ENCODE assay signal across 8 mouse cellular contexts in genomic region chr2:30471795-30472720, GRCm38 (mm10). TPM values are rescaled to one million over a fixed set of nuclear protein-coding genes. Genes with fewer than 3 reads are reported as not detected.
DNase-seq lines count a peak whose midpoint lies in the region; ATAC-seq and TF ChIP-seq lines count a peak whose summit lies in the region.

No protein-coding gene starts in this region.

- no peaks in the 10 kb centered on the region for H3K36me3 ChIP-seq in forebrain, embryonic 14.5 days (ENCODE audit: control insufficient read depth, insufficient read depth, low read length)
- H3K36me3 ChIP-seq in lung, embryonic 14.5 days (ENCODE audit: insufficient read depth) = no peaks in the 10 kb centered on the region

- H3K27me3 ChIP-seq in forebrain, embryonic 14.5 days (replicated peaks; ENCODE audit: control insufficient read depth, insufficient read depth, low read length) = no peaks in the 10 kb centered on the region
- H3K27me3 ChIP-seq in lung, embryonic 14.5 days (ENCODE audit: insufficient read depth, low read length) = no peaks in the 10 kb centered on the region

- peak overlapping the region; percentile 87 for H3K4me2 ChIP-seq in forebrain, embryonic 14.5 days (ENCODE audit: low read length)
- peak overlapping the region; percentile 99 for H3K4me2 ChIP-seq in lung, embryonic 14.5 days

- TF ChIP-seq CTCF in bone marrow, adult 2 months (IDR thresholded peaks at IDR 0.05; ENCODE audit: control insufficient read depth, insufficient read depth, low read length) = no peak
- no peak for TF ChIP-seq CTCF in layer of hippocampus, adult 2 months (conservative IDR thresholded peaks at IDR 0.05)
- no peak for TF ChIP-seq CTCF in lung, embryonic 14.5 days (IDR thresholded peaks at IDR 0.05; ENCODE audit: low read depth)
- no peak for TF ChIP-seq CTCF in olfactory bulb, adult 2 months (IDR thresholded peaks at IDR 0.05; ENCODE audit: insufficient read depth, low read depth, low read length)

- TF ChIP-seq POLR2A in bone marrow, adult 2 months (IDR thresholded peaks at IDR 0.05; ENCODE audit: borderline replicate concordance, control insufficient read depth, low read depth, low read length) = no peak
- peak; percentile 30; the same call in 1 of the 2 replicates for TF ChIP-seq POLR2A in olfactory bulb, adult 2 months (IDR thresholded peaks at IDR 0.05; ENCODE audit: insufficient read depth, low read depth, low read length)

- intact Hi-C loops in heart, postnatal 25 days (cut with DNase I) = loop anchor here (2.0 to 5.0 kb wide), 3 partner anchors 123 to 235 kb away; partner anchors contain the start of gene Cstad

- peak overlapping the region; percentile 58 for H3K4me3 ChIP-seq in bone marrow, adult 2 months (replicated peaks; ENCODE audit: control insufficient read depth, low read depth, low read length)
- H3K4me3 ChIP-seq in forebrain, embryonic 14.5 days (ENCODE audit: low read depth, low read length) = peak overlapping the region; percentile 92
- H3K4me3 ChIP-seq in layer of hippocampus, adult 2 months = peak overlapping the region; percentile 77
- H3K4me3 ChIP-seq in lung, embryonic 14.5 days (ENCODE audit: low read depth, low read length) = peak overlapping the region; percentile 96
- H3K4me3 ChIP-seq in olfactory bulb, adult 2 months (ENCODE audit: insufficient read depth, low read depth, low read length) = peak overlapping the region; percentile 73

- H3K27ac ChIP-seq in bone marrow, adult 2 months (ENCODE audit: control insufficient read depth, insufficient read depth, low read depth, low read length, poor library complexity) = peak overlapping the region; percentile 44
- peak overlapping the region; percentile 90 for H3K27ac ChIP-seq in forebrain, embryonic 14.5 days (ENCODE audit: low read depth, low read length)
- peak overlapping the region; percentile 91 for H3K27ac ChIP-seq in layer of hippocampus, adult 2 months
- peak overlapping the region; percentile 100 for H3K27ac ChIP-seq in lung, embryonic 14.5 days (ENCODE audit: low read depth)
- H3K27ac ChIP-seq in olfactory bulb, adult 2 months (ENCODE audit: insufficient read depth, low read depth, low read length) = peak overlapping the region; percentile 66

- ATAC-seq in forebrain, embryonic 14.5 days = peak; percentile 30
- peak; percentile 40 for ATAC-seq in lung, embryonic 14.5 days (ENCODE audit: insufficient read depth)

- H3K4me1 ChIP-seq in bone marrow, adult 2 months (ENCODE audit: control insufficient read depth, insufficient read depth, low read length) = no peaks in the 10 kb centered on the region
- peaks cover 16% of the 10 kb centered on the region; the same call in 1 of the 2 replicates for H3K4me1 ChIP-seq in forebrain, embryonic 14.5 days (ENCODE audit: control insufficient read depth, insufficient read depth, low read length)
- peaks cover 18% of the 10 kb centered on the region for H3K4me1 ChIP-seq in lung, embryonic 14.5 days (ENCODE audit: insufficient read depth)
- peaks cover 23% of the 10 kb centered on the region for H3K4me1 ChIP-seq in olfactory bulb, adult 2 months (ENCODE audit: control insufficient read depth, insufficient read depth, low read length)

- H3K9ac ChIP-seq in forebrain, embryonic 14.5 days (ENCODE audit: low read length) = peak overlapping the region; percentile 95
- H3K9ac ChIP-seq in lung, embryonic 14.5 days = peak overlapping the region; percentile 98

- under 1% methylated on average over 46 of the region's 51 CpGs for WGBS in bone marrow, adult 2 months
- under 1% methylated on average over 45 of the region's 51 CpGs for WGBS in forebrain, embryonic 14.5 days
- WGBS in lung, embryonic 14.5 days = under 1% methylated on average over 45 of the region's 51 CpGs
- under 1% methylated on average over 49 of the region's 51 CpGs for WGBS in olfactory bulb, adult 2 months

- DNase-seq in CD4-positive, CD25-positive, alpha-beta regulatory T cell, adult 2 months (ENCODE audit: low read depth, low spot score) = peak; percentile 77
- DNase-seq in forebrain, embryonic 14.5 days (ENCODE audit: low spot score) = peak; percentile 91
- DNase-seq in heart, postnatal 25 days (ENCODE audit: low spot score) = peak; percentile 86
- DNase-seq in layer of hippocampus, adult 2 months (ENCODE audit: low spot score in 2 of 2) = peak; percentile 71 to 83
- DNase-seq in lung, embryonic 14.5 days = peak; percentile 93
- DNase-seq in thymus, postnatal 10 days (ENCODE audit: low spot score in 2 of 2) = peak; percentile 55 to 59

- no peaks in the 10 kb centered on the region for H3K9me3 ChIP-seq in forebrain, embryonic 14.5 days (replicated peaks; ENCODE audit: control insufficient read depth, low read length)
- no peaks in the 10 kb centered on the region for H3K9me3 ChIP-seq in lung, embryonic 14.5 days (ENCODE audit: low read depth, low read length)

RNA-seq across cellular contexts. Expression of gene Ier5l, which starts 2.0 kb away (rescaled TPM):
- 0.84 and 1.1 TPM in 2 replicates for polyA plus RNA-seq in bone marrow, adult 2 months (2011; ENCODE audit: insufficient read depth, insufficient read length, low replicate concordance, missing spikeins)
- 3.0 and 3.6 TPM in 2 replicates for polyA plus RNA-seq in forebrain, embryonic 14.5 days (2014; fragmentation: Nextera tagmentation; extraction: Ambion mirVana)
- total RNA-seq in heart, postnatal 25 days (2021) = 1 to 10 TPM; 4.1 to 6.9 TPM
- total RNA-seq in layer of hippocampus, adult 2 months (2021) = 10 to 100 TPM; 12.2 to 13.1 TPM
- 4.7 and 4.9 TPM in 2 replicates for polyA plus RNA-seq in lung, embryonic 14.5 days (2014; fragmentation: Nextera tagmentation; extraction: Ambion mirVana)
- not detected in 2 replicates for polyA plus RNA-seq in olfactory bulb, adult 2 months (2012; ENCODE audit: insufficient read depth, insufficient read length, low replicate concordance, missing spikeins)

RNA-seq across cellular contexts. Expression of gene Ptpa, which starts 56.2 kb away (rescaled TPM):
- polyA plus RNA-seq in bone marrow, adult 2 months (2011; ENCODE audit: insufficient read depth, insufficient read length, low replicate concordance, missing spikeins) = 199 and 273 TPM in 2 replicates
- 66.6 and 88.4 TPM in 2 replicates for polyA plus RNA-seq in forebrain, embryonic 14.5 days (2014; fragmentation: Nextera tagmentation; extraction: Ambion mirVana)
- total RNA-seq in heart, postnatal 25 days (2021) = 10 to 100 TPM; 91.2 to 92.3 TPM
- 100 to 1,000 TPM; 152 to 168 TPM for total RNA-seq in layer of hippocampus, adult 2 months (2021)
- 85.7 and 95.5 TPM in 2 replicates for polyA plus RNA-seq in lung, embryonic 14.5 days (2014; fragmentation: Nextera tagmentation; extraction: Ambion mirVana)
- polyA plus RNA-seq in olfactory bulb, adult 2 months (2012; ENCODE audit: insufficient read depth, insufficient read length, low replicate concordance, missing spikeins) = not detected in 2 replicates

RNA-seq across cellular contexts. Expression of gene Crat, which starts 56.4 kb away (rescaled TPM):
- polyA plus RNA-seq in bone marrow, adult 2 months (2011; ENCODE audit: insufficient read depth, insufficient read length, low replicate concordance, missing spikeins) = 28.6 and 37.9 TPM in 2 replicates
- polyA plus RNA-seq in forebrain, embryonic 14.5 days (2014; fragmentation: Nextera tagmentation; extraction: Ambion mirVana) = 26.8 and 31.9 TPM in 2 replicates
- 100 to 1,000 TPM; 433 to 486 TPM for total RNA-seq in heart, postnatal 25 days (2021)
- total RNA-seq in layer of hippocampus, adult 2 months (2021) = 10 to 100 TPM; 50.9 to 51.6 TPM
- polyA plus RNA-seq in lung, embryonic 14.5 days (2014; fragmentation: Nextera tagmentation; extraction: Ambion mirVana) = 28.0 and 30.3 TPM in 2 replicates
- polyA plus RNA-seq in olfactory bulb, adult 2 months (2012; ENCODE audit: insufficient read depth, insufficient read length, low replicate concordance, missing spikeins) = not detected in 2 replicates

Comparison
In these comparisons a context has a peak if more than half of its experiments do, and no peak if none do; other contexts are left out.
1. Peak in every context shown above with its lines: DNase-seq, ATAC-seq, H3K4me3 ChIP-seq and H3K27ac ChIP-seq.
2. H3K27ac ChIP-seq: peak in every context shown above with its lines; median percentile 100 in lung, embryonic 14.5 days; 91 in layer of hippocampus, adult 2 months; 90 in forebrain, embryonic 14.5 days; 66 in olfactory bulb, adult 2 months; 44 in bone marrow, adult 2 months.
3. RNA of gene Crat, which starts 56.4 kb away (polyA plus RNA-seq): 28.6 to 37.9 TPM in bone marrow, adult 2 months, 26.8 to 31.9 TPM in forebrain, embryonic 14.5 days and 28.0 to 30.3 TPM in lung, embryonic 14.5 days; not detected in olfactory bulb, adult 2 months; every median in the first group is over 10 times any median in the second.